Mouse (Mus musculus) stomach, embryonic 14.5 days (tissue): ENCODE measurements around the gene Jmjd8. TPM values are rescaled to one million over a fixed set of nuclear protein-coding genes. Genes with fewer than 3 reads are reported as not detected.

ENCODE experiments used
- ATAC-seq: fragments of 200-750 bp; cut with Nextera tagmentation; 2 replicates; pipeline ENCODE4 v1.8.0; 2017; ENCODE audit warnings: low read depth, moderate TSS enrichment; ENCODE audit not compliant: insufficient number of reproducible peaks, insufficient read depth, low FRiP score
- H3K27ac ChIP-seq: fragments of 300-500 bp; sonication (generic); 2 replicates; pipeline ENCODE4 v1.5.1; 2014; ENCODE audit warnings: mild to moderate bottlenecking, low read length, moderate library complexity, mixed read lengths
- H3K27me3 ChIP-seq: fragments of 300-500 bp; sonication (generic); 2 replicates; pipeline ENCODE4 v1.6.1; 2014; ENCODE audit warnings: low read length, control low read depth, mixed read lengths; ENCODE audit not compliant: control insufficient read depth, insufficient read depth
- H3K36me3 ChIP-seq: fragments of 300-500 bp; sonication (generic); 2 replicates; pipeline ENCODE4 v1.6.1; 2014; ENCODE audit warnings: mild to moderate bottlenecking, control low read depth, low read length, moderate library complexity, mixed read lengths; ENCODE audit not compliant: control insufficient read depth, insufficient read depth
- H3K4me1 ChIP-seq: fragments of 300-500 bp; sonication (generic); 2 replicates; pipeline ENCODE4 v1.6.1; 2014; ENCODE audit warnings: low read length, control low read depth, mixed read lengths; ENCODE audit not compliant: control insufficient read depth, insufficient read depth
- H3K4me2 ChIP-seq: fragments of 300-500 bp; sonication (generic); replicated peaks from 2 replicates; pipeline ENCODE4 v1.6.1; 2014; ENCODE audit warnings: low read depth, low read length, control low read depth
- H3K4me3 ChIP-seq: fragments of 300-500 bp; sonication (generic); 2 replicates; pipeline ENCODE4 v1.5.1; 2014; ENCODE audit warnings: low read depth, low read length, control low read depth
- H3K9ac ChIP-seq: fragments of 300-500 bp; sonication (generic); replicated peaks from 2 replicates; pipeline ENCODE4 v1.6.1; 2014; ENCODE audit warnings: low read depth, mild to moderate bottlenecking, control low read depth, low read length, moderate library complexity, mixed read lengths
- H3K9me3 ChIP-seq: fragments of 300-500 bp; sonication (generic); 2 replicates; pipeline ENCODE4 v1.6.1; 2016; ENCODE audit warnings: low read depth, low read length, control low read depth; ENCODE audit not compliant: control insufficient read depth
- WGBS: fragments of 180-500 bp; shearing (Covaris S2); extraction: QIAGEN DNeasy Blood & Tissue Kit; methylation state at CpG from one replicate; pipeline ENCODE4 v1.1.7; 2014; 5-methylcytosine and 5-hydroxymethylcytosine counted together
- polyA plus RNA-seq: library from polyadenylated mRNA; unstranded; fragments of >200 nt; fragmentation: Nextera tagmentation; extraction: Ambion mirVana; gene quantifications from 2 replicates; pipeline ENCODE4 v1.2.1, GENCODE M21; 2014

Gene Jmjd8
- polyA plus RNA-seq, 1 experiment from 2014 or later: 41.9 TPM

GRCm38 (mm10) chr17:25813471-25813870 lies 15.2 kb upstream of the Jmjd8 start:
- Histone ChIP-seq H3K27ac (no peak overlapping the region), H3K36me3 (no peaks in the 10 kb centered on the region), H3K4me2 (no peak overlapping the region), H3K4me3 (no peak overlapping the region), H3K9me3 (no peaks in the 10 kb centered on the region), H3K27me3 (peaks cover 9% of the 10 kb centered on the region; the same call in 1 of the 2 replicates), H3K9ac (no peak overlapping the region), H3K4me1 (no peaks in the 10 kb centered on the region)
- WGBS: 3% methylated on average over 20 of the region's 20 CpGs
- no peak for ATAC-seq

- Histone ChIP-seq H3K9me3 (no peaks in the 10 kb centered on the region), H3K4me2 (no peak overlapping the region), H3K27ac (no peak overlapping the region), H3K27me3 (peaks cover 24% of the 10 kb centered on the region), H3K36me3 (no peaks in the 10 kb centered on the region), H3K4me3 (no peak overlapping the region), H3K4me1 (no peaks in the 10 kb centered on the region), H3K9ac (no peak overlapping the region)
- ATAC-seq: no peak
- WGBS: 84% methylated on average over 11 of the region's 11 CpGs
Measured at GRCm38 (mm10) chr17:25817662-25818061, 11.0 kb upstream of the Jmjd8 start.

GRCm38 (mm10) chr17:25818851-25819780 lies 9.6 kb upstream of the Jmjd8 start:
- peak overlapping the region; percentile 20; the same call in 1 of the 2 replicates for H3K4me2 ChIP-seq
- no peaks in the 10 kb centered on the region for H3K9me3 ChIP-seq
- H3K27me3 ChIP-seq: peaks cover 24% of the 10 kb centered on the region
- no peaks in the 10 kb centered on the region for H3K36me3 ChIP-seq
- H3K4me3 ChIP-seq: no peak overlapping the region; the same call in 1 of the 2 replicates
- no peak overlapping the region for H3K27ac ChIP-seq
- WGBS: 6% methylated on average over 46 of the region's 46 CpGs
- H3K9ac ChIP-seq: no peak overlapping the region
- H3K4me1 ChIP-seq: peaks cover 5% of the 10 kb centered on the region
- peak; percentile 20; the same call in 1 of the 2 replicates for ATAC-seq

- Histone ChIP-seq H3K36me3 (peaks cover 16% of the 10 kb centered on the region; the same call in 1 of the 2 replicates), H3K4me3 (peak within 1 kb of the TSS; percentile 61), H3K4me1 (peaks cover 16% of the 10 kb centered on the region), H3K4me2 (peak within 1 kb of the TSS; percentile 87), H3K9ac (peak within 1 kb of the TSS; percentile 63), H3K27me3 (peaks cover 20% of the 10 kb centered on the region), H3K9me3 (no peaks in the 10 kb centered on the region), H3K27ac (no peak within 1 kb of the TSS)
- WGBS: under 1% methylated on average over 18 of the region's 18 CpGs
- ATAC-seq: peak; percentile 77; the same call in 1 of the 2 replicates
Measured at GRCm38 (mm10) chr17:25823452-25823851, 5.2 kb upstream of the Jmjd8 start, which contains the start of gene Wdr24. Wdr24 (plus strand) TSS chr17:25823627.

- Histone ChIP-seq H3K9ac (peak overlapping the region; percentile 63; the same call in 1 of the 2 replicates), H3K4me2 (peak overlapping the region; percentile 87), H3K36me3 (peaks cover 16% of the 10 kb centered on the region), H3K27me3 (peaks cover 9% of the 10 kb centered on the region), H3K4me3 (peak overlapping the region; percentile 61), H3K27ac (no peak overlapping the region), H3K4me1 (peaks cover 19% of the 10 kb centered on the region), H3K9me3 (no peaks in the 10 kb centered on the region)
- no peak for ATAC-seq
- WGBS: 69% methylated on average over 17 of the region's 17 CpGs
Measured at GRCm38 (mm10) chr17:25824362-25825142, 4.1 kb upstream of the Jmjd8 start.

GRCm38 (mm10) chr17:25825311-25825710 lies 3.4 kb upstream of the Jmjd8 start:
- H3K9ac ChIP-seq: no peak overlapping the region
- 87% methylated on average over 6 of the region's 6 CpGs for whole genome bisulfite sequencing
- H3K4me3 ChIP-seq: no peak overlapping the region
- H3K4me2 ChIP-seq: no peak overlapping the region; the same call in 1 of the 2 replicates
- H3K4me1 ChIP-seq: peaks cover 25% of the 10 kb centered on the region
- H3K9me3 ChIP-seq: no peaks in the 10 kb centered on the region
- peaks cover 2% of the 10 kb centered on the region; the same call in 1 of the 2 replicates for H3K27me3 ChIP-seq
- H3K36me3 ChIP-seq: peaks cover 23% of the 10 kb centered on the region
- ATAC-seq: no peak
- no peak overlapping the region for H3K27ac ChIP-seq

GRCm38 (mm10) chr17:25825984-25826570 lies 2.6 kb upstream of the Jmjd8 start:
- Histone ChIP-seq H3K36me3 (peaks cover 29% of the 10 kb centered on the region), H3K4me3 (no peak overlapping the region), H3K4me1 (peaks cover 29% of the 10 kb centered on the region), H3K27me3 (no peaks in the 10 kb centered on the region), H3K27ac (no peak overlapping the region), H3K4me2 (no peak overlapping the region), H3K9ac (no peak overlapping the region), H3K9me3 (no peaks in the 10 kb centered on the region)
- WGBS: 95% methylated on average over 27 of the region's 27 CpGs
- no peak for ATAC-seq

- 94% methylated on average over 13 of the region's 13 CpGs for WGBS
- no peak overlapping the region for H3K27ac ChIP-seq
- H3K27me3 ChIP-seq: no peaks in the 10 kb centered on the region
- peaks cover 34% of the 10 kb centered on the region for H3K36me3 ChIP-seq
- no peak overlapping the region for H3K4me2 ChIP-seq
- H3K9ac ChIP-seq: no peak overlapping the region
- no peak overlapping the region for H3K4me3 ChIP-seq
- no peak for ATAC-seq
- no peaks in the 10 kb centered on the region for H3K9me3 ChIP-seq
- peaks cover 36% of the 10 kb centered on the region for H3K4me1 ChIP-seq
Measured at GRCm38 (mm10) chr17:25827011-25827410, 1.7 kb upstream of the Jmjd8 start.
